Mouse (Mus musculus) embryo, embryonic 11 days (tissue): ENCODE results near the gene Fryl.
A peak's percentile ranks its signal among the peaks of the same experiment; 100 is the strongest.

Experiments used
- DNase-seq: peaks from one replicate; pipeline ENCODE4 v3.0.0-alpha.2; 2015

Fryl gene

GRCm38 (mm10) chr5:73256352-73257065, at the start of gene Fryl:
Fryl (minus strand) TSS chr5:73256619.
- peak; percentile 99 for DNase-seq

GRCm38 (mm10) chr5:73304507-73304906, 48.1 kb upstream of the Fryl start:
- no peak for DNase-seq

- DNase-seq = no peak
Measured at GRCm38 (mm10) chr5:73301601-73302307, 45.3 kb upstream of the Fryl start.

GRCm38 (mm10) chr5:73295916-73296315, 39.5 kb upstream of the Fryl start:
- no peak for DNase-seq

- no peak for DNase-seq
Measured at GRCm38 (mm10) chr5:73295016-73295415, 38.6 kb upstream of the Fryl start.

DNA sequence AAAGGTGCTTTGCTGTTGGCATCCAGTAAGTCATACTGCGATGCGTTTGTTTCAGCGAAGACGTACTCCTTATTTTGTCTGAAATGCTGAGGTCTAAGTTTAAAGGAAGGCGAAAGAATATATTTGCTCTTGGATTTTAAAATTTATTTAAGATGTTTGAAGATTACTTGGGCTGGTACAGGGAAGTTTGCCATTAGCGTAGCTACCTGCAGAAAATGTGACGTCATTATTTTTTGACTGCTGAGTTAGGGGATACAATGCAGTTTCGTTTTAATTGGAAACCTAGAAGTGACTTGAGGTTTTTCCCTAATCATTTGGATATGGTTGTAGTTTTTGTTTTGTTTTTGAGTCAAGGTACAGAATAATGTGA, 37.0 kb upstream of the Fryl start:
- DNase-seq = no peak

DNA sequence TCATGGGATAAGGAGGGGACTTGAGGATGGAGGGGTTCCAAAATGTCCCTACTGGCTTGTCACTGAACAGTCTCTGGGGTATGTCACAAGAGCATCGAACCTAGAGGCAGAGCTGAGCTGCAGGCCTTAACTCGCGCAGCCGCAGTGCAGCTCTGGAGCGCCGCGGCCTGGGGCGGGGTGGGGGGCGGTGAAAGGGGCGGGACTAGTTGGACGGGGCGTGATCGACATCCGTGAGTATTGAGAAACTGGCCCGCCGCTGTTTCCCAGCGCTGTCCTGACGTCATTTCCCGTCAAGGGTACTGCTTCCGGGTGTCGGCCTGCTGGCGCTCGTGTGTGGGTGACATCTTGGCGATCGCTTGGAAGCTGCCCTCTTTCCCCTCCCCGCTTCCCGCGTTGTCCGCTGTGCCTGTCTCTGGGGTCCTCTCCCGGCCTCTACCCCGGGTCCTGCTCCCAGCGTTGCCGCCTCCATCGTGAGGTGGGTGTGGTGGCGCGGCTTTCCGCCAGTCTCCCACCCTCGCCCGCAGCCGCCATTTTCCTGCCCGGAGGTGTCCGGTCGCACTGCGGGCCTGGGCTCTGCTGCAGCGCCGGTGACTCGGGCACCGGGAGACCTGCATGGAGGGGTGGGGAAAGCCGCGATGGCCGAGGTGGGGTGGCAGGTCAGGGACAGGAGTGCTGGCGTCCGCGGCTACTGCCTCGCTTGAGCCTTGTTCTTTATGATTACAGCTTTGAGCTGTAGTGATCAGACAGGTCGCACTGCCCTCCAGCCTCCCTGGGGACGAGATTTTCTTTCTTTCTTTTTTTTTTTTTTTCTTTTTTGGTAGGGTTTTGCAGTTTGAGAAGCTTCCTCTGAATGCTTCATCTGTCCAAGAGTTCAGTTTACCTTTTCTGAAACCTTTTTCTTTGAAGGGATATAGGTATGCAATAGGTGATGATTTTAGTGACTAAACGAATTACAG, 36.4 kb upstream of the Fryl start, which contains the start of gene Ociad1:
Gene Ociad1 (plus strand): TSS at position 283 of the 956 bp plus-strand sequence.
- DNase-seq = peak; percentile 99

DNA sequence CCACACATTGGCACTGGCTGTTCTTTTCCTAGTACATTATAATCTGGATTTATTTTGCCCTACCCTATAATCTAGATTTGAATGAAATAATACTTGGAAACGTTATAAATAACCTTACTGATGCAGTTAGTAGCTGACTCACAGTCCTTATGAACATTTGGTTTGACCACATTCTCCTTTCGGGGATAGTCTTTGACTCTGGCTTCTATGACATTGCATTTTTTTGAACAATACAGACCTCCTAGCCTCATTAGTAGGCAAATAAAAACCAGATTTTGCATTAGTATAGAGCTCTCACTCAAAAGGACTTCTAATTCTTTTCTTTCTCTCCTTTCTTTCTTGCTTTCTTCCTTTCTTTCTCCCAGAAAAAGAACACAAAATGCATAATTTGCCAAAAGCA, 33.5 kb upstream of the Fryl start:
- DNase-seq = no peak

- no peak for DNase-seq
Measured at GRCm38 (mm10) chr5:73286603-73287002, 30.2 kb upstream of the Fryl start.

DNA sequence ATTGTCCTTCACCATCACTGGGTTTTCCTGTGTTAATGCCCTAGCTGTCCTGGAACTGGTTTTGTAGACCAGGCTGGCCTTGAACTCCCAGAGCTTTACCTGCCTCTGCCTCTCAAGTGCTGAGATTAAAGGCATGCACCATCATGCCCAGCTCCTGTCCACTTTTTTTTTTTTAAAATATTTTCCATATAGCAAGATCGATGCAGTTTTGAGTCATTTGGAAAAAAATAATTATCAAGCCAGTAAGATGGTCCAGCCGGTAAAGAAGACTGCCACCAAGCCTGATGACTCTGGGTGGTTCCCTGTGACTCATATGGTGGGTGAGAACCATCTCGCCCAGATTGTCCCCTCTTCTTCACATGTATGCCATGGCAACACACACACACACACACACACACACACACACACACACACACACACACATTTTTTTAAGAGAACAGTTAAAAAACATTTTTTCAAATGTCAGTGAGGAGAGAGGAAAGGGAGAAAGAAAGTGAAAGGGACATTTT, 29.1 kb upstream of the Fryl start:
- DNase-seq = no peak

- DNase-seq = no peak
Measured at GRCm38 (mm10) chr5:73284046-73284445, 27.6 kb upstream of the Fryl start.

DNA sequence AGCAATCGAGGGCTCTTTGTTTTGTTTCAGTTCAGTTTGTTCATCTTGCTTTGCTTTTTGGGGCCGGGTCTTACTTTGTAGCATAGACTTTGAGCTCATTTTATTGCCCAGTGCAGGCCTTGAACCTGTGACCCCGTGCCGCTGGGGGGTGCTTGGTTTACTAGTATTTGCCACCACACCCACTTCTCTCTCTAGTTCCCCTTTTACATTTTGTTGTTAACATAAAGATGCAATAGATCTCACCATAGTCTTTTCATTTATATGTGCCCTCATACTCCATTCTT, 24.1 kb upstream of the Fryl start:
- DNase-seq = no peak

- DNase-seq = peak; percentile 8
Measured at GRCm38 (mm10) chr5:73279732-73280566, 23.5 kb upstream of the Fryl start.

- peak; percentile 16 for DNase-seq
Measured at GRCm38 (mm10) chr5:73279190-73279589, 22.8 kb upstream of the Fryl start.

- no peak for DNase-seq
Measured at GRCm38 (mm10) chr5:73274941-73275340, 18.5 kb upstream of the Fryl start.

DNA sequence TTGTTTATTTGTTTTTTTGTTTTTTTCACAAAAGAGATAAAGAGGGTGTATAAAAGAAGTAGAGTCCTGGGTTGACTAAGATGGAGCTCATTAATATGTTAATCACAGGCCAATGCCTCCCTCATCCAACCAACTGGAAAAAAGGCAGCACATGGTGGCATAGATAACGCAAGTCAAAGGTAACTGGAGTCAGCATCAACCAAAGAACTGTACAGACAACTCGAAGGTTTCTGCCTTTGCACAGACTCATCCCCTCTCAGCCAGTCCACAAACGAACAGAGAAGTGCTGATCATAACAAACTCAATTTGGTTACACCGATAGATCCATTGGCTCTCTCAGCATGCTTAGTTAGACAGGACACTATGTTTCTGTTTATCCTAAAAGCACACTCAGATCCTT, 16.8 kb upstream of the Fryl start:
- DNase-seq = no peak

- no peak for DNase-seq
Measured at GRCm38 (mm10) chr5:73270612-73271011, 14.2 kb upstream of the Fryl start.

DNA sequence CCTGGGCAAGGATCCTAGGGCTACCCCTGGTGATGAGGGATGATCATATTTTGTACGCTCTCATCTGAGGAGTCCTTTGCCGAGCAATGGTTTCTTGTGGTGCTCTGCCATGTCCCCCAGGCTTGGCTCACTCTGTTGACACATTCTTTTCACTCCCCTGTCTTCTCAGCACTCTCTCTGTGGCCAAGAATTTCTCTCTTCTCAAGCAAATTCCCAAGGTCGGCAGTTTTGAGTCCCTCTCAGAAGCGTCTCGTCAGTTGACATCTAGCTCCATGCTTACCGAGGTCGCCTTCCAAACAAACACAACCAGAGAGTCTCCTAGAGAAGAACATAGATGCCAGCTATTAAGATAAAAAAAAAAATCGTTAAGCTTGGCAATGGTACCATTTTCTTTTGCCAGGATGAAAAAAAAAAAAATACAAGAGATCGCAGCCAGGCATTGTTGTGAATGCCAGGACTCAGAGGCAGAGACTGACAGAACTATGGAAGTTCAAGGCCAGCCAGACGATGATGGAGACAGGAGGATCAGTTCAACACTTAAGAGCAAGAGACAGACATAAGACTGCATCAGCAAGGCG, 12.3 kb upstream of the Fryl start:
- DNase-seq = no peak

GRCm38 (mm10) chr5:73265460-73265859, 9.0 kb upstream of the Fryl start:
- peak; percentile 31 for DNase-seq

GRCm38 (mm10) chr5:73264122-73264521, 7.7 kb upstream of the Fryl start:
- DNase-seq = no peak

DNA sequence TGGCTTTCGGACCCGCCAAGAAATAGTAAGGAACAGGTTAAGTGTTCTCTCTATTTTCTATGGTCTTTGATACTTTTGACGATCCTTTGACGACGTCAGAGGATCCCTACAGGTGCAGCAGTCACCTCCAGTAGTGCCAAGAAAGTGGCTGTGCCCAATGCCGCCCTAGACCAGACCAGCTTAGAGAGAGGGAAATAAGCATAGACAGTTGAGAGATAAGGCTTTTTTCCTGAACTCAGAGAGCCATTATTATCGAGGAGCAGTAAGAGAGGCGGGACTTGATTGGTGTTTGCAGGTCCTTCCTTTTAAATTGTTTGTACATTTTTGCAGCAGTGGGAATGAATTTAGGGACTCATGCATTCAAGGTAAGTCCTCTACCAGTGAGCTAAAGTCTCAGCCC, 1.3 kb upstream of the Fryl start:
- no peak for DNase-seq

GRCm38 (mm10) chr5:73257096-73257495, 677 bp upstream of the Fryl start:
- DNase-seq = no peak
